ENCODE assay signal across 10 mouse cellular contexts in genomic region chr11:83592853-83593252, GRCm38 (mm10). TPM values are rescaled to one million over a fixed set of nuclear protein-coding genes. Genes with fewer than 3 reads are reported as not detected.
DNase-seq lines count a peak whose midpoint lies in the region; ATAC-seq and TF ChIP-seq lines count a peak whose summit lies in the region.
"Had no signal": no experiment of that assay in that cellular context is flagged by ENCODE, and none has a peak within 500 bp of the region (broad histone marks: within the 10 kb centered on the region; RNA-seq: fewer than 3 reads in every experiment).

Gene Ccl6, minus strand, starts transcription at chr11:83593087.

- WGBS in kidney, embryonic 16.5 days = 34% methylated on average over 2 of the region's 2 CpGs

- no peak within 1 kb of the TSS for H3K9ac ChIP-seq in kidney, embryonic 16.5 days (replicated peaks; ENCODE audit: low read length)
- H3K9ac ChIP-seq: hindbrain, embryonic 14.5 days had no signal

- no peak within 1 kb of the TSS for H3K27ac ChIP-seq in kidney, embryonic 16.5 days (ENCODE audit: low read length)
- H3K27ac ChIP-seq in bone marrow macrophage, adult 2 months (ENCODE audit: insufficient read depth, low read depth, low read length) = peak within 1 kb of the TSS; percentile 80
- H3K27ac ChIP-seq: hindbrain, embryonic 14.5 days had no signal

- H3K4me3 ChIP-seq in kidney, embryonic 16.5 days (ENCODE audit: low read length) = no peak within 1 kb of the TSS
- H3K4me3 ChIP-seq in bone marrow macrophage, adult 2 months (ENCODE audit: insufficient read depth, low read length) = no peak within 1 kb of the TSS
- peak within 1 kb of the TSS; percentile 42 for H3K4me3 ChIP-seq in megakaryocyte, embryonic 14.5 days (replicated peaks)

- no peaks in the 10 kb centered on the region for H3K27me3 ChIP-seq in kidney, embryonic 16.5 days (ENCODE audit: insufficient read depth, low read length)
- H3K27me3 ChIP-seq in megakaryocyte, embryonic 14.5 days (replicated peaks) = peaks cover 25% of the 10 kb centered on the region

- H3K4me2 ChIP-seq in kidney, embryonic 16.5 days (replicated peaks; ENCODE audit: low read depth, low read length) = no peak within 1 kb of the TSS
- H3K4me2 ChIP-seq: hindbrain, embryonic 14.5 days had no signal

- H3K9me3 ChIP-seq in kidney, embryonic 16.5 days (ENCODE audit: low read length) = no peaks in the 10 kb centered on the region
- H3K9me3 ChIP-seq in megakaryocyte, embryonic 14.5 days = no peaks in the 10 kb centered on the region

- ATAC-seq in kidney, embryonic 16.5 days (ENCODE audit: low FRiP score, low TSS enrichment) = no peak

- no peaks in the 10 kb centered on the region for H3K36me3 ChIP-seq in kidney, embryonic 16.5 days (ENCODE audit: insufficient read depth, low read length)
- no peaks in the 10 kb centered on the region for H3K36me3 ChIP-seq in megakaryocyte, embryonic 14.5 days (replicated peaks; ENCODE audit: low read length)

- peak; percentile 6 for DNase-seq in kidney, postnatal 14 days
- DNase-seq in embryo, embryonic 11 days = peak; percentile 24
- DNase-seq in left cerebral cortex, adult 9 months (ENCODE audit: low spot score in 2 of 2) = no peak
- no peak for DNase-seq in layer of hippocampus, postnatal 36 days
- DNase-seq: gastrocnemius, postnatal 14 days; right cerebral cortex, adult 18-20 months had no signal

- TF ChIP-seq POLR2A in bone marrow macrophage, adult 2 months (IDR thresholded peaks at IDR 0.05; ENCODE audit: borderline replicate concordance, low read depth, low read length) = no peak

- no peak for TF ChIP-seq CTCF in bone marrow macrophage, adult 2 months (IDR thresholded peaks at IDR 0.05; ENCODE audit: low read depth, low read length)

- H3K4me1 ChIP-seq in kidney, embryonic 16.5 days (ENCODE audit: insufficient read depth, low read length) = no peaks in the 10 kb centered on the region
- peaks cover 39% of the 10 kb centered on the region for H3K4me1 ChIP-seq in bone marrow macrophage, adult 2 months (ENCODE audit: control insufficient read depth, insufficient read depth, low read length)
- H3K4me1 ChIP-seq in megakaryocyte, embryonic 14.5 days = peaks cover 8% of the 10 kb centered on the region

RNA-seq across cellular contexts. Expression of gene Ccl6, which starts in this region (rescaled TPM):
- polyA plus RNA-seq in kidney, embryonic 16.5 days (2015; fragmentation: Nextera tagmentation; extraction: Ambion mirVana) = 5.3 and 5.4 TPM in 2 replicates
- polyA plus RNA-seq in bone marrow macrophage, adult 2 months (2012; ENCODE audit: insufficient read depth, insufficient read length, missing spikeins) = 168 and 174 TPM in 2 replicates
- polyA plus RNA-seq in megakaryocyte, embryonic 14.5 days (2012; ENCODE audit: insufficient read depth, low replicate concordance) = 26.0 TPM in 1 of 2 replicates, not detected in the other
- 1 to 10 TPM in 1 of 2 experiments, under 1 TPM in 1; 0.82 to 2.0 TPM for total RNA-seq in layer of hippocampus, postnatal 36 days (2021)

Comparison
In these comparisons a context has a peak if more than half of its experiments do, and no peak if none do; other contexts are left out.
1. DNase-seq: peak in kidney, postnatal 14 days (single experiment) and embryo, embryonic 11 days (single experiment); none in left cerebral cortex, adult 9 months (0 of 2) and layer of hippocampus, postnatal 36 days (0 of 2).